In the genomic region with DNA sequence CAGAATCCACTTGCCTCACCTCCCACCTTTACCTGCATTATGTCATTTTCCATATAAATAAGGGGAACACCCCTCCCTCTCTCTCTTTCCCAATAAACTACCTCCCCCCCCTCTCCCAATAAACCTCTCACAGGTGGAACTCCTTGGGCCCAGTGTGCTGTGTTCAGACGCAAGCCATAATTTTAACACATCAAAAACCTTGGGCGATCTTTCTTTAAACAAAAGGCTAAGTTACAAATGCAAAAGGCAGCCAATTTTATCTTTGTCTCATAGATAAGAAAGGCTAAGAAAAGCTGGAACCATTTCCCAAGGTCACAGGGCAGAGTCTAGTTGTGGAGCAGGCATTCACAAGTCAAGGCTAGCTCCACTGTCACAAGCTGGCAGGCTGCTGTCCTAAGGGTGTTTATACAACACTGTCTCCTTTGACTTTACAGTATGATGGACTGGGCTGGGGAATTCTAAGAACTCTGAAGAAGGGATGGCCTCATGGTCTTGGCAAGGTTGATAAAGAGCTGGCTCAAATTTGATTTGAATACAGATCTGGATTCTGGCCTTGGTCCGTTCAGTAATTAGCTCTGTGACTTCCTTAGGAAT, we compare ENCODE assay signal across 16 mouse cellular contexts.
A peak's percentile ranks its signal among the peaks of the same experiment; 100 is the strongest.
DNase-seq lines count a peak whose midpoint lies in the region; ATAC-seq and TF ChIP-seq lines count a peak whose summit lies in the region.
"Had no signal": no experiment of that assay in that cellular context is flagged by ENCODE, and none has a peak within 500 bp of the region (broad histone marks: within the 10 kb centered on the region; RNA-seq: fewer than 3 reads in every experiment).

No protein-coding gene starts in this region.

- H3K4me2 ChIP-seq in liver, embryonic 12.5 days = no peak overlapping the region
- no peak overlapping the region for H3K4me2 ChIP-seq in liver, postnatal 0 days (ENCODE audit: low read depth, low read length)
- H3K4me2 ChIP-seq: forebrain, embryonic 13.5 days; hindbrain, embryonic 15.5 days; kidney, embryonic 15.5 days; neural tube, embryonic 15.5 days had no signal

- no peak for TF ChIP-seq EP300 in liver, postnatal 0 days (IDR thresholded peaks at IDR 0.05; ENCODE audit: low read depth)

- no peaks in the 10 kb centered on the region for H3K36me3 ChIP-seq in liver, embryonic 12.5 days
- no peaks in the 10 kb centered on the region for H3K36me3 ChIP-seq in liver, postnatal 0 days (replicated peaks; ENCODE audit: insufficient read depth, low read length)
- H3K36me3 ChIP-seq: hindbrain, embryonic 15.5 days; kidney, embryonic 15.5 days; limb, embryonic 10.5 days; neural tube, embryonic 15.5 days had no signal

- 0 out of 2 replicates have a peak overlapping the region, but pooled peaks have one; percentile 38 for H3K27ac ChIP-seq in liver, embryonic 12.5 days
- no peak overlapping the region for H3K27ac ChIP-seq in liver, postnatal 0 days (ENCODE audit: low read depth)
- H3K27ac ChIP-seq: forebrain, embryonic 13.5 days; hindbrain, embryonic 15.5 days; kidney, embryonic 15.5 days; limb, embryonic 10.5 days; macrophage; neural tube, embryonic 15.5 days had no signal

- 76% methylated on average over 3 of the region's 3 CpGs for WGBS in liver, embryonic 12.5 days (ENCODE audit: insufficient replicate concordance)
- WGBS in liver, postnatal 0 days (ENCODE audit: insufficient replicate concordance) = 73% methylated on average over 3 of the region's 3 CpGs

- no peak for TF ChIP-seq CTCF in liver, postnatal 0 days (IDR thresholded peaks at IDR 0.05; ENCODE audit: low read depth)

- H3K27me3 ChIP-seq in liver, embryonic 12.5 days (replicated peaks) = no peaks in the 10 kb centered on the region
- no peaks in the 10 kb centered on the region for H3K27me3 ChIP-seq in liver, postnatal 0 days (ENCODE audit: insufficient read depth, low read length)
- H3K27me3 ChIP-seq: forebrain, embryonic 13.5 days; hindbrain, embryonic 15.5 days; kidney, embryonic 15.5 days; neural tube, embryonic 15.5 days had no signal

- H3K4me3 ChIP-seq in liver, embryonic 12.5 days = no peak overlapping the region
- H3K4me3 ChIP-seq in liver, postnatal 0 days (ENCODE audit: low read depth, low read length) = no peak overlapping the region
- H3K4me3 ChIP-seq: forebrain, embryonic 13.5 days; hindbrain, embryonic 15.5 days; kidney, embryonic 15.5 days; limb, embryonic 10.5 days; neural tube, embryonic 15.5 days had no signal

- no peak for ATAC-seq in liver, embryonic 12.5 days
- no peak for ATAC-seq in liver, postnatal 0 days
- ATAC-seq: forebrain, embryonic 13.5 days had no signal

- H3K9me3 ChIP-seq in liver, embryonic 12.5 days (replicated peaks) = no peaks in the 10 kb centered on the region
- no peaks in the 10 kb centered on the region for H3K9me3 ChIP-seq in liver, postnatal 0 days (ENCODE audit: low read length)
- H3K9me3 ChIP-seq: forebrain, embryonic 13.5 days; hindbrain, embryonic 15.5 days; kidney, embryonic 15.5 days; limb, embryonic 10.5 days; neural tube, embryonic 15.5 days had no signal

- DNase-seq in liver, postnatal 0 days = no peak
- peak; percentile 51 for DNase-seq in Muller cell, postnatal 12 days (ENCODE audit: inconsistent ontology term)
- peak; percentile 77 for DNase-seq in adrenal gland, postnatal 14 days
- DNase-seq in lung, postnatal 25 days (ENCODE audit: low spot score) = peak; percentile 16
- no peak for DNase-seq in cerebellum, postnatal 14 days
- DNase-seq in T-cell, adult 2 months (ENCODE audit: low spot score) = no peak
- DNase-seq: gastrocnemius, postnatal 36 days; right cerebral cortex, postnatal 25 days; thymus, postnatal 36 days had no signal

- peaks cover 52% of the 10 kb centered on the region for H3K4me1 ChIP-seq in liver, embryonic 12.5 days
- H3K4me1 ChIP-seq in liver, postnatal 0 days (ENCODE audit: insufficient read depth) = peaks cover 9% of the 10 kb centered on the region
- H3K4me1 ChIP-seq: hindbrain, embryonic 15.5 days; kidney, embryonic 15.5 days; neural tube, embryonic 15.5 days had no signal

- H3K9ac ChIP-seq in liver, embryonic 12.5 days = no peak overlapping the region
- H3K9ac ChIP-seq in liver, postnatal 0 days (replicated peaks) = no peak overlapping the region
- H3K9ac ChIP-seq: forebrain, embryonic 13.5 days; hindbrain, embryonic 15.5 days; kidney, embryonic 15.5 days; neural tube, embryonic 15.5 days had no signal

Comparison
In these comparisons a context has a peak if more than half of its experiments do, and no peak if none do; other contexts are left out.
1. DNase-seq: peak in Muller cell, postnatal 12 days (single experiment), adrenal gland, postnatal 14 days (single experiment) and lung, postnatal 25 days (single experiment); none in liver, postnatal 0 days (single experiment), cerebellum, postnatal 14 days (0 of 2) and T-cell, adult 2 months (single experiment).